Mouse (Mus musculus) cerebellum, postnatal 14 days (tissue): Measurements from ENCODE around the gene Med12l.

Experiments used
- DNase-seq, 2 experiments: peaks; one replicate each; pipeline ENCODE4 v3.0.0; 2021; ENCODE audit warnings: mixed read lengths in 2 of 2

Med12l gene

DNA sequence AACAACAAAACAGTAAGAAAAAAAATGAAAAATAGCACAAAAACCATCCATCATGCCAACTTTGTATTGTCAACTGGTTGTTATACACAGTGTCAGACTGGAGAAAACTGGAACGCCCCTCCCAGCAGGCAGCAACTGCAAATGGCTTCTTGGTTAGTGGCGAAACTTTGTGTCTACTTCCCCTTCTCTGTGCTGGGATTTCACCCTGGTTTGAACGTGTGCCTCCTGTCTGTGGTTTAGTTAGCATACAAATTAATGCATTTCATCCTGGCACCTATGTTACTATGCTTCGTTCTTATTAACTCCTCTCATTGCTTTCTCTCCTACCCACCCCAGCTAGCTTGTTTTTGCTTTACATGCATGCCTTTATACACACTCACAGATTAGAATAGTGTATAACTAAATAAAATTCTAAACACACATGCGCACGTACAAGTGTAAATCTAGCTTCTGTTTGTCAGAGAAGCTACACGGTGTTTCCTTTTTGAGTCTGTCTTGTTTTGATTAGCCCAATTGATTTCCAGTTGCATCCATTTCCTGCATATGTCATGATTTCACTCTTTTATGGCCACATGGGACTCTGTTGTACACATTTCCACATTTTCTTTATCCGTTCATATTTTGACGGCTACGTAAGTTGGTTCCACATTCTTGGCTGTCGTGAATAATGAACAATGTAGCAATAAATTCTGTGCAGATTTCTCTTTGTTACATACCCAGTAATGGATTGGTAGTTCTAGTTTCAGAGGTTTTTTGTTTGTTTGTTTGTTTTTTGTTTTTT is 336.2 kb downstream of the Med12l start:
- no peak for DNase-seq

DNA sequence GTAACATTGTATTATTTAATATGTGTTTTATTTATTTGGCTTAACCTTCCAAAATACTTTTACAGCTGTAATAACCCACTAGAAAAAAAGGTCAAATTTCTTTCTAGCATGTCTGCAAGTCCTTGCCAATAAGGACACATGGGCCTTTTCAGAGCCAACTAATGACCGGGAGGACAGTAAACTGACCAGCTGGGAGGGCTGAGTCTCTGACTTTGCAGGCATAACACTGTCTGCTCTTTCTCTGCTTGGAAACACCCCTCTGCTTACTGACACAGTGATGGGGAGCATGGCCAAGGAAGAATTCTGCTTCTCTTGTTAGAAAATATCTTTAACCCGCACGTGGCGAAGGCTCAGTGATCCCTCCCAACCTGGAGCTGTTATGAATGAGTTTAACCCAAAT is 337.4 kb downstream of the Med12l start:
- DNase-seq = peak; percentile 78 to 84

DNA sequence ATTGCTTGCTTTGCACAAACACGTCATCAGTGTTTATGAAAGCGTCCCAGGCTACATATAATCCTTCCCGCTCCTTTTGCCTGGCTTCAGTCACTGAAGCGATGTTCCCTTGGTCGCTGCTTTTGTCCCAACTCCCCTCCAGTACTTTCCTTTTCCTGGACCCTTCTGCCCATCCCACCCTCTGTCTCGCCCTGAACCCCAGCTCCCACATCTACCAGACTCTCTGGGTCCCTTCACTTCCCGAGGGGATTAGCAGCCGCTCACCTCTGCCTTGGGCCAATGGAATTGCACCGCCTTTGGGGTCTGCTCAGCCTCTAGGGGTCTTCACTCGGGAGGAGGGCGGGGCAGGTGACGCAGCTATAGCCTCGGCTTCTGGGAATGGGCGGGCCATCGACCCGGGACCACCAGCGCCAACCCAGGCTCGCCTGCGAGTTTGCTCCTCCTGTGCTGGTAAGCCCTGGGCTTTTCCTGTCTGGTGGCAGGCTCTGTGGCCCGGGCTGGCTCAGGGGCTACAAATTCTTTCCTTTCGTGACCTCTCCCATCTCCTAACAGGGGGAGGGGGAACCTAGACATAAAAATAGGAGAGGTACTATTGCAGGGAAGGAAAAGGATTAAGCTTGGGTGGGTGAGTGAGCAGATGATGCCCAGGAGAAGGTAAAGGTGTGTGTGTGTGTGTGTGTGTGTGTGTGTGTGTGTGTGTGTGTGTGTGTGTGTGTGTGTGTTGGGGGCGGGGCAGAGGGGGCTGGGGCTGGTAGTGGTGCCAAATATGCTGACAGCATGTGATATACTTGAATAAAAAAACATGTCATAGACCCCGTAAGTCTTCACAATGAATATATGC is 338.7 kb downstream of the Med12l start, which contains the start of gene Igsf10:
Igsf10 (minus strand) TSS at position 330 of the 841 bp plus-strand sequence.
- peak; percentile 74 to 80 for DNase-seq

DNA sequence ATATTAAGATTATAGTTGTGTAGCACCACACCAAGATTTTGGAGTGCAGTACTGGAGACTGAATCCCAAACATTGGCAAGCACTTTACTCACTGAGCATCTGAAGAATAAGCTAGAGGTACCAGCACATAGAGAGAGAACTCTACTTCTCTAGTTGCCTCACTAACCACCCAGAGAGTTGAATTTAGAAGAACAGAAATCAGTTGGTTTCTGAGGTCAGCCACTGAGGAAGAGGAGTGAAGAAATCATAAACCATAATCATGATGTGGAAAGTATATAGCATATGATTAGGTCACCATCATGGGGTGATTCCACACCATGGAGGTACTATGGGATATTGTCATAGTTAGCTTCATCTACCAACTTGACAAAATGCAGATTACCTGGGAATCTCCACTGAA is 346.1 kb downstream of the Med12l start:
- DNase-seq = no peak

DNA sequence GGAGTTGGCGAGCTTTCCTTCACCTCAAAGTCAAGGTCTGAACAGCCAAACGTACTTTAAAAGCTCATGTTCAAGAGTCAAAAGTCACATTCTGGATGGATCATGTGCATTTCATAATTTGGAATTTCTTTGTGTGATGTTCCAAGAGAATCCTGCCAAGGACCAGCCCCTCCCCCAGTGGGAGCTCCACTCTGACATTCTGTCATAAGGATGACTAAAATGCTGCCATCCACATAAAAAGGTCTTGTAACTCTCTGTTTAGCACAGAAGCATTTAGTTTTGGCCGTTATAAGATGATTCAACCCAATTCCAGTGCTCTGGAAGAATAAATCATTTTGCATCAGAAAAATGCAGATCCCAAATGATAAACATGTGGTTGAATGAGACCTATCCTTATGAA is 348.5 kb downstream of the Med12l start:
- DNase-seq = no peak

DNA sequence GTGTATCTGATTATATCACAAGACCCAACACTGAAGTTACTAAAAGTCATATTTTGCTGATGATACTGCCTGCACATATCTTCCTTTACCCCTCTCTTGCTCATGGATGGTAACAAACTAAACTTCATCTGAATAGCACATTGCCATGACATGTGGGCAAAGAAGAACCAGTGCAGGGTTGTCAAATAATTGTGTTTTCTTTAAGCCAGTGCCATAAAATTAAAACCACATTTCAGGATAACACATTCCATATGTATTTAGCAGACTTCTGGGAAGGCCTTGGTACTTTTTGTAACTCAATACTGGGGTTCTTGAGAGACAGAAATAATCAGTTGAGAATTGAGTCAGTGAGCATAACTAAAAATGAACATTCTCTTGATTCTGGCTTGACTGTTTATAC is 354.5 kb downstream of the Med12l start:
- no peak for DNase-seq

DNA sequence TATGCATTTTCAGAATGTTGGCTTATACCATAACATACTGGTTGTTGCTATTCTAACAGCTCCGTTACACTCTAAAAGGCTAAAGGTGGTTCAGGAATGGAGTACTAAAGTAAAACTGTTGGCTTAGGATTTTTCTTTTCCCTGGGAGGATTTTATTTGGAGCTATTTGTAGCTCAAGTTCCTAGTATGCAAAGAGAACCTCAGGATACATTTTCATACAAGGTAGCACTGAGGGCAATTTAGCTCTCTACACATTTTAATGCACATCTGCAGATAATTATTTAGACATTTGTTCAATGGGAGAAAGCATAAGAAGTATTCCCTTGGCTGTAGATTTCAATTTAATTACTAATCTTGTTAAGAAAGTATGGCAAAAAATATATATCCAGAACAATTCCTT is 356.3 kb downstream of the Med12l start:
- DNase-seq = no peak
